Mouse (Mus musculus) stomach, embryonic 14.5 days (tissue): Measurements from ENCODE around the gene Atf7. TPM values are rescaled to one million over a fixed set of nuclear protein-coding genes. Genes with fewer than 3 reads are reported as not detected.

Source experiments
- ATAC-seq: fragments of 200-750 bp; cut with Nextera tagmentation; 2 replicates; pipeline ENCODE4 v1.8.0; 2017; ENCODE audit warnings: low read depth, moderate TSS enrichment; ENCODE audit not compliant: insufficient number of reproducible peaks, insufficient read depth, low FRiP score
- H3K27ac ChIP-seq: fragments of 300-500 bp; sonication (generic); 2 replicates; pipeline ENCODE4 v1.5.1; 2014; ENCODE audit warnings: mild to moderate bottlenecking, low read length, moderate library complexity, mixed read lengths
- H3K27me3 ChIP-seq: fragments of 300-500 bp; sonication (generic); 2 replicates; pipeline ENCODE4 v1.6.1; 2014; ENCODE audit warnings: low read length, control low read depth, mixed read lengths; ENCODE audit not compliant: control insufficient read depth, insufficient read depth
- H3K36me3 ChIP-seq: fragments of 300-500 bp; sonication (generic); 2 replicates; pipeline ENCODE4 v1.6.1; 2014; ENCODE audit warnings: mild to moderate bottlenecking, control low read depth, low read length, moderate library complexity, mixed read lengths; ENCODE audit not compliant: control insufficient read depth, insufficient read depth
- H3K4me1 ChIP-seq: fragments of 300-500 bp; sonication (generic); 2 replicates; pipeline ENCODE4 v1.6.1; 2014; ENCODE audit warnings: low read length, control low read depth, mixed read lengths; ENCODE audit not compliant: control insufficient read depth, insufficient read depth
- H3K4me2 ChIP-seq: fragments of 300-500 bp; sonication (generic); replicated peaks from 2 replicates; pipeline ENCODE4 v1.6.1; 2014; ENCODE audit warnings: low read depth, low read length, control low read depth
- H3K4me3 ChIP-seq: fragments of 300-500 bp; sonication (generic); 2 replicates; pipeline ENCODE4 v1.5.1; 2014; ENCODE audit warnings: low read depth, low read length, control low read depth
- H3K9ac ChIP-seq: fragments of 300-500 bp; sonication (generic); replicated peaks from 2 replicates; pipeline ENCODE4 v1.6.1; 2014; ENCODE audit warnings: low read depth, mild to moderate bottlenecking, control low read depth, low read length, moderate library complexity, mixed read lengths
- H3K9me3 ChIP-seq: fragments of 300-500 bp; sonication (generic); 2 replicates; pipeline ENCODE4 v1.6.1; 2016; ENCODE audit warnings: low read depth, low read length, control low read depth; ENCODE audit not compliant: control insufficient read depth
- WGBS: fragments of 180-500 bp; shearing (Covaris S2); extraction: QIAGEN DNeasy Blood & Tissue Kit; methylation state at CpG from one replicate; pipeline ENCODE4 v1.1.7; 2014; 5-methylcytosine and 5-hydroxymethylcytosine counted together
- polyA plus RNA-seq: library from polyadenylated mRNA; unstranded; fragments of >200 nt; fragmentation: Nextera tagmentation; extraction: Ambion mirVana; gene quantifications from 2 replicates; pipeline ENCODE4 v1.2.1, GENCODE M21; 2014

Gene Atf7
- polyA plus RNA-seq, 1 experiment from 2014 or later, result 48.9 TPM

GRCm38 (mm10) chr15:102507561-102507960 is 117.7 kb downstream of the Atf7 start:
- H3K36me3 ChIP-seq, result peaks cover 32% of the 10 kb centered on the region
- H3K4me3 ChIP-seq, result no peak overlapping the region
- H3K9me3 ChIP-seq, result no peaks in the 10 kb centered on the region
- ATAC-seq, result no peak
- no peaks in the 10 kb centered on the region for H3K27me3 ChIP-seq
- no peak overlapping the region for H3K9ac ChIP-seq
- no peak overlapping the region for H3K4me2 ChIP-seq
- H3K27ac ChIP-seq, result no peak overlapping the region
- peaks cover 24% of the 10 kb centered on the region for H3K4me1 ChIP-seq

DNA sequence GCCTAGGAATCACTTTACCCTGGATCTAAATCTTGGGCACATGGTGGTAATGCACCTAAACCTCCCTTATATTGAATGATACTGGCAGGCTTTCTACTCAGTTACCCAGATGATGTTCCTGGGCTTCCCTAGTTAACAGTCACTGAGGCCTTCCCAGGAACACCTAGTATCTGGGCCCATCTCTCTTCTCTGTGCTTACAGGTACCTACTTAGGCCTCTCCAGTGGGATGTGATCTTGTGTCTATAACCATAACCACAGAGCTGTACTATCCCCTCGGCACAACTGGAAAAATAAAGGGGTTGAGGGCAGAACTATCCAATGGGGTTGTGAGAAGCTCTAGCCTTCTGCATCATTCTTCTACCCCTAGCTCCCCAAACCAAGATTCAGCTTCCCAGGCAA is 118.4 kb downstream of the Atf7 start:
- Histone ChIP-seq H3K27me3 (no peaks in the 10 kb centered on the region), H3K9me3 (no peaks in the 10 kb centered on the region), H3K9ac (no peak overlapping the region), H3K27ac (no peak overlapping the region), H3K4me2 (no peak overlapping the region), H3K4me3 (no peak overlapping the region), H3K4me1 (peaks cover 17% of the 10 kb centered on the region), H3K36me3 (peaks cover 39% of the 10 kb centered on the region)
- no peak for ATAC-seq
- 92% methylated on average over 1 of the region's 1 CpGs for whole genome bisulfite sequencing

- Histone ChIP-seq H3K27ac (no peak overlapping the region), H3K4me2 (no peak overlapping the region), H3K36me3 (peaks cover 43% of the 10 kb centered on the region), H3K4me1 (peaks cover 13% of the 10 kb centered on the region), H3K27me3 (no peaks in the 10 kb centered on the region), H3K4me3 (no peak overlapping the region), H3K9ac (no peak overlapping the region), H3K9me3 (no peaks in the 10 kb centered on the region)
- WGBS, result 50% methylated on average over 2 of the region's 2 CpGs
- no peak for ATAC-seq
Measured at GRCm38 (mm10) chr15:102506464-102506830, 118.8 kb downstream of the Atf7 start.

GRCm38 (mm10) chr15:102505770-102506463 is 119.3 kb downstream of the Atf7 start:
- ATAC-seq, result no peak
- WGBS, result 77% methylated on average over 9 of the region's 9 CpGs
- no peak overlapping the region for H3K27ac ChIP-seq
- H3K9me3 ChIP-seq, result no peaks in the 10 kb centered on the region
- peaks cover 48% of the 10 kb centered on the region for H3K36me3 ChIP-seq
- no peaks in the 10 kb centered on the region for H3K27me3 ChIP-seq
- no peak overlapping the region for H3K9ac ChIP-seq
- no peak overlapping the region for H3K4me2 ChIP-seq
- peaks cover 8% of the 10 kb centered on the region; the same call in 1 of the 2 replicates for H3K4me1 ChIP-seq
- no peak overlapping the region for H3K4me3 ChIP-seq

DNA sequence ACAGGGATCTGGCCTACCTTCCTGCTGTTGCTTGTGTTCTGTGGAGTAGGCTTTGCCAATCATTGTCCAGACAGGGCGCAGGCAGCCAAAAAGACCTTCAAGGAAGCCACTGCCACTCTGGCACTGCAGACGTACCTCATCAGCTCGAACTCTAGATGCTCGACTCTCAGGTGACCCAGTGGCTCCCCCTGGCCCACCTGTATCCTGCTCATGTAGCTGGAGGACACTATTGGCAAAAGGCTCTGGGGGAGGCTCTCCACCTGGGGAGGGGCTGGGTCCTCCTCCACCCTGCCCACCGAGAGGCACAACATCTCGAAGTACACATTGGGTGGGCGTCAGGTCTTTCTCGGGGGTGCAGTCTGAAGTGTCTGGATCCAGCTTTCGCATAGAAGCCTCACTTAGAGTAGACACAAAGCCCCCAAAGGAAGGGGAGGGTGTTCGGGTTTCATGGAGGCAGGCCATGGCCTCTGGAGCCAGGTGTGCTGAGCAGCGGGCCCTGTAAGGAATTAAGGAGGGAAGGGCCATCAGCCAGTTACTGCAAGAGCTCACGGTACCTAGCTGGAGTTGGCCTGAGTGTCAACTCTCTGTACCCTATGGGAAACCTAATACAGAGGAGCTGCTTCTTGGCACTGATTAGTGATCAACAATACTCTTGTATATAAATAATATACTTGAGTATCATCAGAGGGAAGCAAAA is 120.0 kb downstream of the Atf7 start:
- 66% methylated on average over 12 of the region's 12 CpGs for WGBS
- no peak for ATAC-seq
- Histone ChIP-seq H3K27me3 (no peaks in the 10 kb centered on the region), H3K9me3 (no peaks in the 10 kb centered on the region), H3K4me3 (no peak overlapping the region), H3K27ac (no peak overlapping the region), H3K4me2 (no peak overlapping the region), H3K4me1 (peaks cover 8% of the 10 kb centered on the region; the same call in 1 of the 2 replicates), H3K9ac (no peak overlapping the region), H3K36me3 (peaks cover 55% of the 10 kb centered on the region)

- no peak for ATAC-seq
- H3K27ac ChIP-seq, result no peak overlapping the region
- no peaks in the 10 kb centered on the region for H3K27me3 ChIP-seq
- H3K4me3 ChIP-seq, result no peak overlapping the region
- H3K36me3 ChIP-seq, result peaks cover 64% of the 10 kb centered on the region
- no peak overlapping the region for H3K4me2 ChIP-seq
- no peaks in the 10 kb centered on the region for H3K9me3 ChIP-seq
- no peak overlapping the region for H3K9ac ChIP-seq
- 85% methylated on average over 9 of the region's 9 CpGs for WGBS
- no peaks in the 10 kb centered on the region for H3K4me1 ChIP-seq
Measured at GRCm38 (mm10) chr15:102503924-102504782, 121.1 kb downstream of the Atf7 start.

DNA sequence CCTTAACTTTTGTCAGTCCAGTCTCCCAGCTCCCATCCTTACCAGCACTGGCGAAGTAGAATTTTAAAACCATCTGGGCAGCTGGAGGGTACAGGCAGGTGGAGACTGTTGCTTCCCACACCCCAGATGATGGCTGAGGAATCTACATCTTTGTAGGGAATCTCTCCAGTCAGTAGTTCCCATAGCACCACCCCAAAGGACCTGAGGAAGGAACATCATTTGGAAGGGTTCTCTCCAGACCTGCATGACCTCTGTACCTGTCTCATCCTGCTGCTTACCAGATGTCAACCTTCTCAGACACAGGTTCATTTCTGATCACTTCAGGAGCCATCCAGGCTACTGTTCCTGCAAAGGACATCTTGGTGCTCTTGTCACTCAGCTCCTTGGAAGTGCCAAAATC is 121.8 kb downstream of the Atf7 start, which contains the start of gene Gm10337:
Gene Gm10337, plus strand, starts transcription at position 276 of the 400 bp plus-strand sequence.
- H3K9ac ChIP-seq, result no peak within 1 kb of the TSS
- no peaks in the 10 kb centered on the region for H3K4me1 ChIP-seq
- H3K4me3 ChIP-seq, result no peak within 1 kb of the TSS
- H3K9me3 ChIP-seq, result no peaks in the 10 kb centered on the region
- H3K27ac ChIP-seq, result no peak within 1 kb of the TSS
- ATAC-seq, result no peak
- WGBS, result 83% methylated on average over 1 of the region's 1 CpGs
- no peaks in the 10 kb centered on the region for H3K27me3 ChIP-seq
- peaks cover 69% of the 10 kb centered on the region for H3K36me3 ChIP-seq
- H3K4me2 ChIP-seq, result no peak within 1 kb of the TSS

DNA sequence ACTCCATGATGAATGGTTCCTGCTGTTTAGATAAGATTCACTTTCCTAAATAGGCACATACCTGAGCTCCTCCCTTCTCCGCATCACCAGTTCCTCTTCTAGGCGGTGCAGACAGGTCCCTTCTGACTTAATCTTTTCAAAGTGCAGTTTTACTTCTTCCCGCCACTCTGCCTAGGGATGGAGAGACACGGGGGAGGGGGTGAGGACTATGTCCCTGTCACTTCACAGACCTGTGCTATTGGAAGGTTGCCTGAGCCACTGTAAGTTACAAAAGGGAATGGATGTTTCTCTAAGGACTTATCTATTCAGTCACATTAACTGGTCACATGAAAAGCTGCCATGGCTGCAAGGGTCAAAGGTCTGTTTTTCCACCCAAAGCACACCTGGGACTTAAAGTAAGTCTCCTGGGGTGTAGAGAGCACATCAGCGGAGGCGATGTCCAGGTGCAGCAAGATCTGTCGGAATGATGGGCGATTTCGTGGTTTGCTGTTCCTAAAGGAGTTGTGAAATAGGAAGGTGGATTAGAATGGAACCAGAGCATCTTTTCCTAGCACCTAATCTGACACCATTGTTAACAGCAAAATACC is 122.9 kb downstream of the Atf7 start:
- WGBS, result 63% methylated on average over 9 of the region's 9 CpGs
- Histone ChIP-seq H3K9ac (no peak overlapping the region), H3K9me3 (no peaks in the 10 kb centered on the region), H3K4me1 (no peaks in the 10 kb centered on the region), H3K27me3 (no peaks in the 10 kb centered on the region), H3K4me3 (no peak overlapping the region), H3K4me2 (no peak overlapping the region), H3K36me3 (peaks cover 76% of the 10 kb centered on the region), H3K27ac (no peak overlapping the region)
- no peak for ATAC-seq
